Mouse (Mus musculus): ENCODE results near the gene Dysf. TPM values are rescaled to one million over a fixed set of nuclear protein-coding genes. Genes with fewer than 3 reads are reported as not detected.

The Dysf gene
- total and polyA plus RNA-seq, 3 experiments, result not detected

DNA sequence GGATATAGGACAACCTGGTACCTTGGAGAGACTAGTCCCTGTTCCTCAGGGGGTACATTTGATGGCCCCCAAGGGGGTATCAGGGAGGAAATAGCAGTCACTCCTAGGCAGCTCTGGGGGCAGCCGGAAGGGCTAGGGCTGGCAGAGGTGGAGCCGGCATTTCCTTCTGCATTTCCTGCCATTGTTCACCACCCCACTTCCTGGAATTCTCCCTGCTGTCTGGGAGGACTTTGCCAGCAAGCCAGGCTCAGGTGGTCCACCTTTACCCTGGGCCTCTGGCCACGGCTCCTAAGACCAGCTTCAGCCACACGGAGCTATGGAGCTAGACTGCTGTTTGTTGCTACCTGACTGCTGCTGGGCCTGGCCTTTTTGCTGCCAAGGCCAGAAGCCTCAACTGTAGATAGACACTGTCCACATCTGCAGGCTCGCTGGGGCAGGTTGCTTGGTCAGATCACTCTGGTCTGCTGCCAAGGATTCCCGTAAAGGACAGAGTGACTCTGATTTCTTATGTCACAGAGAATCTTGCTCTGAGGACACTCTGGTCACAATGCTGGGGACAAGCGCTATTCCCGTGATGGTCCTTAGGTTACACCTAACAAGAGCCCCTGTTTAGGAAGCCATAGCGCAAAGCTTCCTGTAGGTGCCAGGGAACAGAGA, 45.6 kb downstream of the Dysf start:
- Histone ChIP-seq H3K9ac (ENCODE audit: control insufficient read depth, low read depth, low read length, poor library complexity, severe bottlenecking) (no peak overlapping the region), H3K9me3 (replicated peaks; ENCODE audit: insufficient read depth, low read length) (no peaks in the 10 kb centered on the region), H3K4me3 (ENCODE audit: control insufficient read depth in 1 of 2, insufficient read depth in 1 of 2, low read depth in 2 of 2, low read length in 2 of 2) (no peak overlapping the region), H3K79me2 (ENCODE audit: control insufficient read depth, insufficient read depth, low read length, poor library complexity) (no peaks in the 10 kb centered on the region), H3K4me1 (ENCODE audit: control insufficient read depth in 1 of 2, insufficient read depth in 2 of 2, low read length in 2 of 2) (no peaks in the 10 kb centered on the region), H3K27me3 (ENCODE audit: control insufficient read depth in 1 of 2, insufficient read depth in 2 of 2, low read length in 2 of 2) (peaks cover 8 to 11% of the 10 kb centered on the region in 2 experiments; a peak in 3 of 4 replicates), H3K36me3 (ENCODE audit: control insufficient read depth in 1 of 2, insufficient read depth in 2 of 2, low read length in 2 of 2) (no peaks in the 10 kb centered on the region), H3K27ac (ENCODE audit: control insufficient read depth, low read depth, low read length) (no peak overlapping the region)
- no peak for TF ChIP-seq SIN3A (IDR thresholded peaks at IDR 0.05; ENCODE audit: low read length)
- no peak for TF ChIP-seq TAL1 (IDR thresholded peaks at IDR 0.05; ENCODE audit: low read length)
- TF ChIP-seq CTCF (IDR thresholded peaks at IDR 0.05 in 2 of 3, conservative IDR thresholded peaks at IDR 0.05 in 1 of 3; ENCODE audit: control insufficient read depth in 1 of 3, insufficient read depth in 1 of 3, low read depth in 2 of 3, low read length in 3 of 3, poor library complexity in 1 of 3, severe bottlenecking in 1 of 3), result no peak
- TF ChIP-seq HCFC1 (IDR thresholded peaks at IDR 0.05; ENCODE audit: low read depth, low read length), result no peak
- no peak for TF ChIP-seq BHLHE40 (IDR thresholded peaks at IDR 0.05; ENCODE audit: borderline replicate concordance, low read depth, low read length)
- TF ChIP-seq MYB (IDR thresholded peaks at IDR 0.05; ENCODE audit: low read depth, low read length), result no peak
- no peak for TF ChIP-seq USF2 (IDR thresholded peaks at IDR 0.05; ENCODE audit: borderline replicate concordance in 1 of 2, insufficient read depth in 1 of 2, low read depth in 1 of 2, low read length in 2 of 2)
- no peak for TF ChIP-seq GABPA (IDR thresholded peaks at IDR 0.05; ENCODE audit: low read depth, low read length)
- no peak for TF ChIP-seq EP300 (IDR thresholded peaks at IDR 0.05; ENCODE audit: low read depth in 1 of 2, low read length in 2 of 2)
- no peak for TF ChIP-seq TCF12 (IDR thresholded peaks at IDR 0.05; ENCODE audit: low read depth, low read length)
- no peak for TF ChIP-seq ELF1 (IDR thresholded peaks at IDR 0.05; ENCODE audit: low read depth, low read length)
- no peak for TF ChIP-seq ZMIZ1 (IDR thresholded peaks at IDR 0.05; ENCODE audit: low read depth, low read length)
- TF ChIP-seq ZNF384 (IDR thresholded peaks at IDR 0.05; ENCODE audit: low read depth, low read length), result no peak
- no peak for TF ChIP-seq POLR2AphosphoS2 (IDR thresholded peaks at IDR 0.05; ENCODE audit: low read length)
- no peak for DNase-seq (ENCODE audit: low read depth, low spot score)

DNA sequence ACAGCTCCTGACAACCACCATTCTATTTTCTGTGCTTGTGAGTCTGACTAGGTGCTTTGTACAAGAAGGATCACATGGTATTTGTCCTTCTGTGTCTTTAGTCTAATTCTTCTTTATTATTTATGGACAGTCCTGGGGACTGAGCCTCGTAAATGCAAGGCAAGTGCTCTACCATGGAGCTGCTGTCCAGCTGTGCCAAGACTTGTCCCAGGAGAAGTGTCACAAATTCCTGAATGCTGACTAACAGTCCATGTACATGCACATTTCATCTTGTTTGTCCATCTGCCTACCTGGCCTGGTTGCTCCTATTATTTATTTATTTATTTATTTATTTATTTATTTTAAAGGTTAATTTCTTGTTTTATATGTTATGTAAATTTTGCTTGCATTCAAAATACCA, 47.2 kb downstream of the Dysf start:
- no peak overlapping the region for H3K4me3 ChIP-seq (ENCODE audit: control insufficient read depth in 1 of 2, insufficient read depth in 1 of 2, low read depth in 2 of 2, low read length in 2 of 2)
- DNase-seq (ENCODE audit: low read depth, low spot score), result no peak
- no peak overlapping the region for H3K27ac ChIP-seq (ENCODE audit: control insufficient read depth, low read depth, low read length)
- H3K79me2 ChIP-seq (ENCODE audit: control insufficient read depth, insufficient read depth, low read length, poor library complexity), result no peaks in the 10 kb centered on the region
- no peaks in the 10 kb centered on the region for H3K9me3 ChIP-seq (replicated peaks; ENCODE audit: insufficient read depth, low read length)
- peaks cover 8 to 11% of the 10 kb centered on the region in 2 experiments; a peak in 3 of 4 replicates for H3K27me3 ChIP-seq (ENCODE audit: control insufficient read depth in 1 of 2, insufficient read depth in 2 of 2, low read length in 2 of 2)
- no peak for TF ChIP-seq MAZ (IDR thresholded peaks at IDR 0.05; ENCODE audit: low read depth, low read length)
- no peaks in the 10 kb centered on the region for H3K4me1 ChIP-seq (ENCODE audit: control insufficient read depth in 1 of 2, insufficient read depth in 2 of 2, low read length in 2 of 2)
- no peaks in the 10 kb centered on the region for H3K36me3 ChIP-seq (ENCODE audit: control insufficient read depth in 1 of 2, insufficient read depth in 2 of 2, low read length in 2 of 2)
- no peak overlapping the region for H3K9ac ChIP-seq (ENCODE audit: control insufficient read depth, low read depth, low read length, poor library complexity, severe bottlenecking)
